Mouse (Mus musculus) liver, embryonic 14.5 days (tissue): ENCODE measurements around the gene Grb7. TPM values are rescaled to one million over a fixed set of nuclear protein-coding genes. Genes with fewer than 3 reads are reported as not detected.

Experiments
- ATAC-seq: fragments of 200-750 bp; cut with Nextera tagmentation; 2 replicates; pipeline ENCODE4 v1.8.0; 2017; ENCODE audit warnings: moderate number of reproducible peaks, mild to moderate bottlenecking, moderate library complexity; ENCODE audit not compliant: insufficient read depth
- DNase-seq, 3 experiments: peaks; one replicate each; pipeline ENCODE4 v3.0.0-alpha.2; 2012 to 2013; ENCODE audit warnings: low read depth in 3 of 3, low spot score in 3 of 3
- H3K27ac ChIP-seq: fragments of 300-500 bp; sonication (generic); 2 replicates; pipeline ENCODE4 v1.5.1; 2014; ENCODE audit warnings: moderate library complexity, mild to moderate bottlenecking, control low read depth, inconsistent platforms
- H3K27me3 ChIP-seq: fragments of 300-500 bp; sonication (generic); 2 replicates; pipeline ENCODE4 v1.6.1; 2014; ENCODE audit warnings: mild to moderate bottlenecking, low read length, moderate library complexity; ENCODE audit not compliant: control insufficient read depth, insufficient read depth
- H3K36me3 ChIP-seq: fragments of 300-500 bp; sonication (generic); replicated peaks from 2 replicates; pipeline ENCODE4 v1.6.1; 2014; ENCODE audit warnings: low read depth; ENCODE audit not compliant: control insufficient read depth, insufficient read depth
- H3K4me1 ChIP-seq, 2 experiments: fragments of 200-500 bp in 1 of 2; fragments of 300-500 bp in 1 of 2; sonication (generic) in 1 of 2; replicated peaks; 2 replicates each; pipeline ENCODE4 v1.6.1; 2012 to 2014; ENCODE audit warnings: antibody characterized with exemption in 1 of 2, inconsistent platforms in 1 of 2, low read length in 1 of 2; ENCODE audit not compliant: control insufficient read depth in 2 of 2, insufficient read depth in 2 of 2
- H3K4me2 ChIP-seq: fragments of 300-500 bp; sonication (generic); 2 replicates; pipeline ENCODE4 v1.6.1; 2014; ENCODE audit warnings: low read depth, mild to moderate bottlenecking, control low read depth, moderate library complexity
- H3K4me3 ChIP-seq, 2 experiments: fragments of 200-500 bp in 1 of 2; fragments of 300-500 bp in 1 of 2; sonication (generic) in 1 of 2; 2 replicates each; pipeline ENCODE4 v1.5.1; 2012 to 2014; ENCODE audit warnings: low read depth in 2 of 2, low read length in 2 of 2, mild to moderate bottlenecking in 2 of 2, control low read depth in 1 of 2, inconsistent platforms in 1 of 2, moderate library complexity in 1 of 2; ENCODE audit not compliant: insufficient read depth in 1 of 2
- H3K9ac ChIP-seq: fragments of 300-500 bp; sonication (generic); replicated peaks from 2 replicates; pipeline ENCODE4 v1.6.1; 2014; ENCODE audit warnings: mild to moderate bottlenecking, control low read depth, moderate library complexity
- H3K9me3 ChIP-seq: fragments of 300-500 bp; sonication (generic); 2 replicates; pipeline ENCODE4 v1.6.1; 2016; ENCODE audit warnings: low read length, mixed read lengths; ENCODE audit not compliant: control insufficient read depth
- CTCF ChIP-seq: IDR thresholded peaks from 2 replicates; pipeline ENCODE4 v1.5.1; 2016; ENCODE audit warnings: antibody characterized with exemption, low read depth, control low read depth
- EP300 ChIP-seq: IDR thresholded peaks from 2 replicates; pipeline ENCODE4 v1.6.1; 2016; ENCODE audit warnings: antibody characterized with exemption, low read depth
- WGBS: fragments of 180-500 bp; shearing (Covaris S2); extraction: QIAGEN DNeasy Blood & Tissue Kit; methylation state at CpG from one replicate; pipeline ENCODE4 v1.1.7; 2014; ENCODE audit not compliant: insufficient replicate concordance; 5-methylcytosine and 5-hydroxymethylcytosine counted together
- polyA plus RNA-seq, 2 experiments: library from polyadenylated mRNA; depleted of rRNA in 1 of 2; stranded (reverse) in 1 of 2; unstranded in 1 of 2; fragments of >200 nt; fragmentation: Nextera tagmentation in 1 of 2; extraction: Ambion mirVana in 1 of 2; gene quantifications; 2 replicates each; pipeline versions ENCODE4 v1.2.1 to v1.2.3; 2012 to 2014

Gene Grb7
- polyA plus RNA-seq, 2 experiments, result 14.1 to 15.7 TPM

GRCm38 (mm10) chr11:98469761-98470714 is 23.8 kb downstream of the Grb7 start:
- no peak overlapping the region for H3K9ac ChIP-seq
- 52% methylated on average over 22 of the region's 22 CpGs for WGBS

GRCm38 (mm10) chr11:98470795-98471194 is 24.6 kb downstream of the Grb7 start:
- DNase-seq, result no peak
- ATAC-seq, result no peak
- no peaks in the 10 kb centered on the region for H3K27me3 ChIP-seq

More at GRCm38 (mm10) chr11:98469761-98470714, 23.8 kb downstream of the Grb7 start:
- H3K27me3 ChIP-seq, result no peaks in the 10 kb centered on the region
- no peak for TF ChIP-seq CTCF
- TF ChIP-seq EP300, result no peak
- DNase-seq (no peak), ATAC-seq (no peak)
- H3K27ac ChIP-seq, result no peak overlapping the region
- H3K4me1 ChIP-seq, result no peaks in the 10 kb centered on the region
- no peaks in the 10 kb centered on the region for H3K36me3 ChIP-seq
- H3K9me3 ChIP-seq, result no peaks in the 10 kb centered on the region
- no peak overlapping the region for H3K4me3 ChIP-seq
- H3K4me2 ChIP-seq, result no peak overlapping the region

GRCm38 (mm10) chr11:98472696-98473095 is 26.5 kb downstream of the Grb7 start:
- Histone ChIP-seq H3K36me3 (no peaks in the 10 kb centered on the region), H3K27ac (no peak overlapping the region), H3K9me3 (no peaks in the 10 kb centered on the region), H3K4me1 (no peaks in the 10 kb centered on the region), H3K27me3 (no peaks in the 10 kb centered on the region), H3K4me3 (no peak overlapping the region), H3K9ac (no peak overlapping the region), H3K4me2 (no peak overlapping the region)
- WGBS, result 53% methylated on average over 4 of the region's 4 CpGs
- ATAC-seq, result no peak
- no peak for DNase-seq
- no peak for TF ChIP-seq CTCF
- TF ChIP-seq EP300, result no peak

More at GRCm38 (mm10) chr11:98470795-98471194, 24.6 kb downstream of the Grb7 start:
- Histone ChIP-seq H3K9ac (no peak overlapping the region), H3K9me3 (no peaks in the 10 kb centered on the region), H3K27ac (no peak overlapping the region), H3K36me3 (no peaks in the 10 kb centered on the region), H3K4me3 (no peak overlapping the region), H3K4me1 (no peaks in the 10 kb centered on the region), H3K4me2 (no peak overlapping the region)
- TF ChIP-seq CTCF, result no peak
- no peak for TF ChIP-seq EP300
- 40% methylated on average over 6 of the region's 6 CpGs for WGBS

GRCm38 (mm10) chr11:98473916-98474479 is 27.8 kb downstream of the Grb7 start:
- no peaks in the 10 kb centered on the region for H3K27me3 ChIP-seq
- H3K9ac ChIP-seq, result no peak overlapping the region
- no peak overlapping the region for H3K4me2 ChIP-seq
- H3K4me1 ChIP-seq, result no peaks in the 10 kb centered on the region
- no peak overlapping the region for H3K27ac ChIP-seq
- ATAC-seq, result no peak
- H3K36me3 ChIP-seq, result no peaks in the 10 kb centered on the region
- no peak overlapping the region for H3K4me3 ChIP-seq
- TF ChIP-seq CTCF (no peak), EP300 (no peak)
- no peaks in the 10 kb centered on the region for H3K9me3 ChIP-seq
- WGBS, result 45% methylated on average over 8 of the region's 8 CpGs
- no peak for DNase-seq

- ATAC-seq, result no peak
- no peak overlapping the region for H3K27ac ChIP-seq
These were observed 28.8 kb downstream of the Grb7 start for GRCm38 (mm10) chr11:98474967-98475366.

More at GRCm38 (mm10) chr11:98474967-98475366, 28.8 kb downstream of the Grb7 start:
- DNase-seq, result no peak
- Histone ChIP-seq H3K9ac (no peak overlapping the region), H3K9me3 (no peaks in the 10 kb centered on the region), H3K27me3 (no peaks in the 10 kb centered on the region), H3K4me1 (no peaks in the 10 kb centered on the region), H3K4me3 (no peak overlapping the region), H3K36me3 (no peaks in the 10 kb centered on the region), H3K4me2 (no peak overlapping the region)
- TF ChIP-seq CTCF (no peak), EP300 (no peak)
- 68% methylated on average over 11 of the region's 11 CpGs for WGBS
